26 mouse cellular contexts compared by ENCODE assay signal in the genomic region with DNA sequence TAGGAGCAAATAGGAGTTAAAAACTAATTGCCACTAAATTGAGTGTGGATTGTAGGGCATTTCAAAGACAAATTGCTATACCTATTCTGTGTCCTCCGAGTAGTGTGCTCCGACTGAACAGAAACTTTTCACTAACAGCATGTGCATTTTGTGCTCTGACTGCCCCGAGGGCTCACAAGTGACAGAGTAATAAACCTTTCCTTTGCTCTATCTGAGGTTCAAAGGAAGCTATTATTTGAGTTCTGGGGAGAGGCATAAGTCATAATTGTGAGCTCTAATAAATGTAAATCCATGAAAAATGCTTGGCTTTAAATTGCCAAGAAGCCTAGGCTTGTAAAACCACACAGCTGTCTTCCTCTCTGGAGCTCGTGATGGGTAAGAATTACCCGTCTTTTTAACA.
DNase-seq lines count a peak whose midpoint lies in the region; ATAC-seq and TF ChIP-seq lines count a peak whose summit lies in the region.
"Had no signal": no experiment of that assay in that cellular context is flagged by ENCODE, and none has a peak within 500 bp of the region (broad histone marks: within the 10 kb centered on the region; RNA-seq: fewer than 3 reads in every experiment).

No protein-coding gene starts in this region.

- TF ChIP-seq POLR2A in cerebellum, adult 2 months (IDR thresholded peaks at IDR 0.05; ENCODE audit: borderline replicate concordance, insufficient read depth, low read length) = no peak

- no peaks in the 10 kb centered on the region for H3K36me3 ChIP-seq in kidney, embryonic 16.5 days (ENCODE audit: insufficient read depth, low read length)
- no peaks in the 10 kb centered on the region for H3K36me3 ChIP-seq in midbrain, embryonic 16.5 days (ENCODE audit: control insufficient read depth, insufficient read depth, low read length)
- no peaks in the 10 kb centered on the region for H3K36me3 ChIP-seq in midbrain, embryonic 10.5 days
- H3K36me3 ChIP-seq in intestine, postnatal 0 days (ENCODE audit: control insufficient read depth, insufficient read depth) = no peaks in the 10 kb centered on the region
- no peaks in the 10 kb centered on the region for H3K36me3 ChIP-seq in neural tube, embryonic 15.5 days
- H3K36me3 ChIP-seq: embryonic facial prominence, embryonic 15.5 days; forebrain, embryonic 15.5 days; G1E; heart, embryonic 12.5 days; hindbrain, embryonic 10.5 days; neural tube, embryonic 12.5 days had no signal

- H3K27me3 ChIP-seq in kidney, embryonic 16.5 days (ENCODE audit: insufficient read depth, low read length) = no peaks in the 10 kb centered on the region
- no peaks in the 10 kb centered on the region for H3K27me3 ChIP-seq in midbrain, embryonic 16.5 days (ENCODE audit: control insufficient read depth, insufficient read depth, low read depth, low read length)
- no peaks in the 10 kb centered on the region for H3K27me3 ChIP-seq in midbrain, embryonic 10.5 days (ENCODE audit: low read depth, poor library complexity, severe bottlenecking)
- H3K27me3 ChIP-seq in intestine, postnatal 0 days (replicated peaks; ENCODE audit: control insufficient read depth, insufficient read depth, low read length) = no peaks in the 10 kb centered on the region
- H3K27me3 ChIP-seq in neural tube, embryonic 15.5 days (replicated peaks) = no peaks in the 10 kb centered on the region
- no peaks in the 10 kb centered on the region for H3K27me3 ChIP-seq in cerebellum, adult 2 months (ENCODE audit: control insufficient read depth, insufficient read depth, low read length)
- H3K27me3 ChIP-seq: CH12.LX; embryonic facial prominence, embryonic 15.5 days; forebrain, embryonic 15.5 days; heart, embryonic 12.5 days; neural tube, embryonic 12.5 days; Patski had no signal

- 0 out of 2 replicates have a peak overlapping the region, but pooled peaks have one; percentile 10 for H3K4me2 ChIP-seq in kidney, embryonic 16.5 days (replicated peaks; ENCODE audit: low read depth, low read length)
- no peak overlapping the region for H3K4me2 ChIP-seq in midbrain, embryonic 16.5 days (ENCODE audit: low read length)
- H3K4me2 ChIP-seq in intestine, postnatal 0 days (replicated peaks; ENCODE audit: low read depth) = peak overlapping the region; percentile 22; the same call in 1 of the 2 replicates
- no peak overlapping the region for H3K4me2 ChIP-seq in neural tube, embryonic 15.5 days
- H3K4me2 ChIP-seq: embryonic facial prominence, embryonic 15.5 days; forebrain, embryonic 15.5 days; heart, embryonic 12.5 days; neural tube, embryonic 12.5 days had no signal

- 44% methylated on average over 5 of the region's 5 CpGs for WGBS in kidney, embryonic 16.5 days
- 20% methylated on average over 5 of the region's 5 CpGs for WGBS in midbrain, embryonic 16.5 days
- WGBS in midbrain, embryonic 10.5 days = 72% methylated on average over 5 of the region's 5 CpGs
- WGBS in intestine, postnatal 0 days = 17% methylated on average over 5 of the region's 5 CpGs
- 15% methylated on average over 5 of the region's 5 CpGs for WGBS in neural tube, embryonic 15.5 days
- WGBS in cerebellum, adult 2 months = 85% methylated on average over 5 of the region's 5 CpGs

- no peaks in the 10 kb centered on the region for H3K9me3 ChIP-seq in kidney, embryonic 16.5 days (ENCODE audit: low read length)
- no peaks in the 10 kb centered on the region for H3K9me3 ChIP-seq in midbrain, embryonic 16.5 days (replicated peaks; ENCODE audit: control insufficient read depth, low read length, poor library complexity, severe bottlenecking)
- no peaks in the 10 kb centered on the region for H3K9me3 ChIP-seq in midbrain, embryonic 10.5 days (replicated peaks)
- no peaks in the 10 kb centered on the region for H3K9me3 ChIP-seq in intestine, postnatal 0 days (ENCODE audit: control insufficient read depth)
- no peaks in the 10 kb centered on the region for H3K9me3 ChIP-seq in neural tube, embryonic 15.5 days (replicated peaks)
- H3K9me3 ChIP-seq: embryonic facial prominence, embryonic 15.5 days; forebrain, embryonic 15.5 days; heart, embryonic 12.5 days; hindbrain, embryonic 10.5 days; neural tube, embryonic 12.5 days had no signal

- 0 out of 2 replicates have a peak, but pooled peaks have one; percentile 42 for ATAC-seq in kidney, embryonic 16.5 days (ENCODE audit: low FRiP score, low TSS enrichment)
- no peak for ATAC-seq in midbrain, embryonic 16.5 days
- no peak for ATAC-seq in intestine, postnatal 0 days
- ATAC-seq in neural tube, embryonic 15.5 days (ENCODE audit: low FRiP score) = no peak
- ATAC-seq: forebrain, embryonic 15.5 days; Patski had no signal

- H3K4me1 ChIP-seq in kidney, embryonic 16.5 days (ENCODE audit: insufficient read depth, low read length) = peaks cover 26% of the 10 kb centered on the region
- H3K4me1 ChIP-seq in midbrain, embryonic 16.5 days (ENCODE audit: control insufficient read depth, insufficient read depth, low read length) = peaks cover 30% of the 10 kb centered on the region
- H3K4me1 ChIP-seq in midbrain, embryonic 10.5 days = peaks cover 33% of the 10 kb centered on the region
- H3K4me1 ChIP-seq in intestine, postnatal 0 days (replicated peaks; ENCODE audit: control insufficient read depth, insufficient read depth, low read length) = peaks cover 9% of the 10 kb centered on the region
- H3K4me1 ChIP-seq in neural tube, embryonic 15.5 days = peaks cover 43% of the 10 kb centered on the region
- H3K4me1 ChIP-seq in cerebellum, adult 2 months (ENCODE audit: control insufficient read depth, insufficient read depth, low read length) = no peaks in the 10 kb centered on the region

- no peak for TF ChIP-seq CTCF in intestine, postnatal 0 days (IDR thresholded peaks at IDR 0.05; ENCODE audit: low read depth)
- no peak for TF ChIP-seq CTCF in cerebellum, adult 2 months (IDR thresholded peaks at IDR 0.05; ENCODE audit: borderline replicate concordance, insufficient read depth, low read depth, low read length)

- peak overlapping the region; percentile 30 for H3K27ac ChIP-seq in kidney, embryonic 16.5 days (ENCODE audit: low read length)
- H3K27ac ChIP-seq in midbrain, embryonic 16.5 days (ENCODE audit: low read length) = peak overlapping the region; percentile 55; the same call in 1 of the 2 replicates
- H3K27ac ChIP-seq in midbrain, embryonic 10.5 days (replicated peaks) = no peak overlapping the region
- no peak overlapping the region for H3K27ac ChIP-seq in intestine, postnatal 0 days (ENCODE audit: low read depth, low read length)
- H3K27ac ChIP-seq in neural tube, embryonic 15.5 days (replicated peaks) = 0 out of 2 replicates have a peak overlapping the region, but pooled peaks have one; percentile 60
- no peak overlapping the region for H3K27ac ChIP-seq in cerebellum, adult 2 months (ENCODE audit: insufficient read depth, low read length)
- H3K27ac ChIP-seq: embryonic facial prominence, embryonic 15.5 days; forebrain, embryonic 15.5 days; hindbrain, embryonic 10.5 days; liver, embryonic 14.5 days; neural tube, embryonic 12.5 days had no signal

- H3K4me3 ChIP-seq in kidney, embryonic 16.5 days (ENCODE audit: low read length) = no peak overlapping the region
- no peak overlapping the region for H3K4me3 ChIP-seq in midbrain, embryonic 16.5 days (ENCODE audit: low read depth, low read length)
- no peak overlapping the region for H3K4me3 ChIP-seq in midbrain, embryonic 10.5 days
- no peak overlapping the region for H3K4me3 ChIP-seq in intestine, postnatal 0 days (ENCODE audit: low read depth, low read length)
- no peak overlapping the region for H3K4me3 ChIP-seq in neural tube, embryonic 15.5 days (replicated peaks)
- H3K4me3 ChIP-seq in cerebellum, adult 2 months (replicated peaks; ENCODE audit: insufficient read depth, low read depth, low read length) = no peak overlapping the region
- H3K4me3 ChIP-seq: embryonic facial prominence, embryonic 15.5 days; forebrain, embryonic 15.5 days; heart, embryonic 12.5 days; hindbrain, embryonic 10.5 days; neural tube, embryonic 12.5 days had no signal

- no peak for DNase-seq in kidney, adult 18-20 months
- no peak for DNase-seq in midbrain, embryonic 10.5 days (ENCODE audit: low spot score)
- DNase-seq in cerebellum, adult 2 months = no peak
- no peak for DNase-seq in retina, postnatal 1 day
- DNase-seq: B cell, adult 2 months; cerebellum, adult 18-20 months; cerebellum, postnatal 36 days; embryo, embryonic 11 days; heart, postnatal 10 days; kidney, postnatal 14 days; left cerebral cortex, postnatal 4 days; lung, postnatal 4 days; thymus, postnatal 14 days had no signal

- H3K9ac ChIP-seq in kidney, embryonic 16.5 days (replicated peaks; ENCODE audit: low read length) = no peak overlapping the region
- H3K9ac ChIP-seq in midbrain, embryonic 16.5 days (ENCODE audit: low read depth, low read length) = no peak overlapping the region
- no peak overlapping the region for H3K9ac ChIP-seq in intestine, postnatal 0 days (ENCODE audit: low read depth, low read length)
- no peak overlapping the region for H3K9ac ChIP-seq in neural tube, embryonic 15.5 days (replicated peaks)
- H3K9ac ChIP-seq: embryonic facial prominence, embryonic 15.5 days; forebrain, embryonic 15.5 days; heart, embryonic 12.5 days; liver, embryonic 14.5 days; neural tube, embryonic 12.5 days had no signal

Comparison
In these comparisons a context has a peak if more than half of its experiments do, and no peak if none do; other contexts are left out.
1. H3K27ac ChIP-seq: peak in kidney, embryonic 16.5 days (single experiment), midbrain, embryonic 16.5 days (single experiment) and neural tube, embryonic 15.5 days (single experiment); none in midbrain, embryonic 10.5 days (single experiment), intestine, postnatal 0 days (single experiment) and cerebellum, adult 2 months (single experiment).
2. H3K4me2 ChIP-seq: peak in kidney, embryonic 16.5 days (single experiment) and intestine, postnatal 0 days (single experiment); none in midbrain, embryonic 16.5 days (single experiment) and neural tube, embryonic 15.5 days (single experiment).